Mouse (Mus musculus) C2C12 (cell line): Measurements from ENCODE around the gene Cntn4.

Experiments used
- CTCF ChIP-seq: IDR thresholded peaks from one replicate; pipeline ENCODE4 v1.5.1; 2011; ENCODE audit not compliant: control insufficient read depth, insufficient read depth, insufficient read length
- MAX ChIP-seq: IDR thresholded peaks from one replicate; pipeline ENCODE4 v1.6.1; 2011; ENCODE audit warnings: mild to moderate bottlenecking, control low read depth
- USF1 ChIP-seq: IDR thresholded peaks from one replicate; pipeline ENCODE4 v1.6.1; 2011; ENCODE audit warnings: low read depth, mild to moderate bottlenecking, control low read depth, moderate library complexity

DNA sequence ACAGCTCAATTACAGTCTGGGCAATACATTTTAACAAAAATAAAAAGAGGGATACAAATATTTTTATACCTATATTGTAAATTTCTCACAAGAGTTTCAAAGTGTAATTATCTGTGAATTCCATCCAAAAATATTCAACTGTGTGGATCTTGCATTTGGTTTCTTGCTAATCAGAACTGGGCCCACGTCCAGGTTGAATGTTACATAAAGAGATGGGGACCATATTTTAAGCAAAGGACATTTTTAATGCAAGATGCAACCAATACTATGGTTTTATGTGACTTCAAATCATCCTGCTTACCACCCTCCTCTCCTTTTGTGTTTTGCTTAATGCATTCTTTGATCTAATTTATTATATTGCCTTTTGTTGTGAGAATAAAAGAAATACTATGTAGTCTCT is 378.7 kb downstream of the Cntn4 start:
- TF ChIP-seq CTCF (no peak), MAX (no peak), USF1 (no peak)
